In the genomic region with DNA sequence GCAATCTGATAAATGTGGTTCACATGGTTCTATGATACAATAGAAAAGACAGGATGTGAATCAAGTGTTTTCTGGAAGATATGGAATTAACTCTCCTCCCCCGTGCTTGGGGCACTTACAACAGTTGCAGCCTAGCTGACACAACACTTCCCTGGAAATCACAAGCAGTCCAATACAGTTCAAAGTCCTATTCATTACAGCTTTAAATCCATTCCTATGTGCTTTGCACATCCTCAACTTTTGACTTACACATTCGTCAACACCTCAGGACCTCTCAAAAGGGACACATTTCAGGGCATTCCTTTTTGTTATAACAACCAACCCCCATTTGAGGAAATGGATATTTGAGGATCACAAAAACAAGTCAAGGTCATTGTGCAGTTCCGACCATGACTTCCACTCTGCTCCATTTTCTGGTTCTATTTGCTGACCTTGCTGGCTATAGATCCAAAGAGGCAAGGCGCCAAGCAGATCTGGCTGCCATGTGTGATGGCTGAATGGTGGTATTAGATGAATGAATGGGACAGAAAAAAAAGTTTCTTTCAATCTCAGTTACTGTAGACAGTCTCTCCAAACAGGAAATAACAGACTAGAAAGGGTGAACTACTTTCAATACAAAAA, we compare ENCODE assay signal across 14 mouse cellular contexts.
"Had no signal": no experiment of that assay in that cellular context is flagged by ENCODE, and none has a peak within 500 bp of the region (broad histone marks: within the 10 kb centered on the region; RNA-seq: fewer than 3 reads in every experiment).

No protein-coding gene starts in this region.

- H3K9ac ChIP-seq: intestine, embryonic 15.5 days; liver, embryonic 13.5 days had no signal

- ATAC-seq: hindbrain, embryonic 16.5 days; intestine, embryonic 15.5 days had no signal

- H3K4me2 ChIP-seq: intestine, embryonic 15.5 days; liver, embryonic 13.5 days; midbrain, embryonic 11.5 days had no signal

- H3K36me3 ChIP-seq: intestine, embryonic 15.5 days; liver, embryonic 13.5 days had no signal

- H3K4me1 ChIP-seq: intestine, embryonic 15.5 days; liver, embryonic 13.5 days had no signal

- H3K27me3 ChIP-seq: intestine, embryonic 15.5 days; liver, embryonic 13.5 days had no signal

- H3K9me3 ChIP-seq: intestine, embryonic 15.5 days; liver, embryonic 13.5 days had no signal

- DNase-seq: kidney, adult 2 months; kidney, postnatal 25 days; layer of hippocampus, postnatal 36 days; liver, embryonic 13.5 days; midbrain, embryonic 14.5 days; thymus, adult 2 months; thymus, postnatal 14 days; thymus, postnatal 4 days had no signal

- H3K4me3 ChIP-seq: intestine, embryonic 15.5 days; left cerebral cortex, adult 2 months; liver, embryonic 13.5 days had no signal

- H3K27ac ChIP-seq: intestine, embryonic 15.5 days; kidney, postnatal 0 days; left cerebral cortex, adult 2 months; liver, embryonic 13.5 days; stomach, postnatal 0 days had no signal
